Mouse (Mus musculus) heart, adult 11 months (tissue): ENCODE measurements at regions not wholly inside any gene's neighbourhood (a gene's known extent, or its start where the extent isn't known, plus 50 kb on each side); places are given as distances from the start of the nearest gene placed in this dataset.
A peak's percentile ranks its signal among the peaks of the same experiment; 100 is the strongest.

Experiments
- DNase-seq: peaks from one replicate; pipeline ENCODE4 v3.0.0; 2022

DNA sequence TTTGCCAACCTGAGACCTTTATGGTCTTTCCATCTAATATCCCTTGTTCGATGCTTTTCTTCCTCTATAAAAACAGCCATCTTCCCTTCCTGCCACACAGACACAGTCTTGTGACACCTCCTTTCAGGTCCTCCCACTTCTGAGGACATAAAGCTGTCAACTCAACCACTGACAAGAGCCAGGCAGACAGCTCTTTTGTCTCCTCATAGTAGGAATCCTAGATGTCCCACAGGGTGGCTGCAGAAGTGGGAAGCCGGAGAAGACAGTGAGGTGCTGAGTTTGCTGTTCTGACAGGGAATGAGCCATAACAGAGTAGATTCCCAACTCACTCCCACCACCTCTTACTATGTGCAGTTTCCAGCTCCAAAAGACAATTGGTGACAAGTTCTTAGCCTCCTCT lies 358.4 kb downstream of the Pmp22 start:
- peak; percentile 65 for DNase-seq

- peak; percentile 94 for DNase-seq
Observed at GRCm38 (mm10) chr11:63502181-63502580, 373.4 kb downstream of the Pmp22 start.

- DNase-seq = peak; percentile 25
Observed at GRCm38 (mm10) chr11:63507387-63507786, 378.6 kb downstream of the Pmp22 start.

DNA sequence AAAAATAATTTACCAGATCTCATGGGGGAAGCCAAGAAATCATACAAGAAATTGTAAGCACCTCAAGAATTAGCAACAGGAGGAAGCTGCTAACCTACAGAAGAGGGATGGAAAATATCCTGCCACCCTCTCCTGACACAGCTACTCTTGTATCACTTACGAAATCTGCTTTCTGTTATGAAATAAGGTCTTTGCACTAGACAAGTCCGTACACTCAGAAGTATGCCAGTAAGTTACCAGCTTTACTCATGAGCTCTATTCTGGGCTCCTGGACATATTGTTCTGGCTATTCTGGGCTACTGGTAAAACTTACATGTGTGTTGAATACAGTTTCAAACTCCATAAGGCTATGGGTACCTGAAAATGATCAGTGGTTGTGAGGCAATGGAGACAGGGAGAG lies 379.9 kb downstream of the Pmp22 start:
- peak; percentile 5 for DNase-seq

- peak; percentile 58 for DNase-seq
Observed at GRCm38 (mm10) chr11:63510611-63511010, 381.8 kb downstream of the Pmp22 start.

DNA sequence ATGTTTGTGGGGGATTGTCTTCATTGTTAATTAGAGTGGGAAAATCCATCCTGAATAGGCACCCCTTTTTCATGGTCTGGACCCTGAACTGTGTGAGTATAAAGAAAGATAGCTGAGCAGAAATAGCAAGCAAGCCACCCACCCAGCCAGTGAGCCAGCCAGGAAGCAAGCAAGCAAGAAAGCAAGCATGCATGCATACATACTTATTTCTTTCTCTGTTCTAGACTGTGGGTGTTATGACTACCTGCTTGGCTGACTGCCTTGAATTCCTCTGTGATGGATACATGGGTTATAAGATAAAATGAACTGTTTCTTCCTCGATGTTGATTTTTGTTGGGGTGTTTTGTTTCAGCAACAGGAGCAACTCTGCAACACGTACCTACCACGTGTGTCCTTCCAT lies 385.8 kb downstream of the Pmp22 start:
- peak; percentile 19 for DNase-seq

GRCm38 (mm10) chr11:63518847-63519246 lies 390.1 kb downstream of the Pmp22 start:
- peak; percentile 94 for DNase-seq

DNA sequence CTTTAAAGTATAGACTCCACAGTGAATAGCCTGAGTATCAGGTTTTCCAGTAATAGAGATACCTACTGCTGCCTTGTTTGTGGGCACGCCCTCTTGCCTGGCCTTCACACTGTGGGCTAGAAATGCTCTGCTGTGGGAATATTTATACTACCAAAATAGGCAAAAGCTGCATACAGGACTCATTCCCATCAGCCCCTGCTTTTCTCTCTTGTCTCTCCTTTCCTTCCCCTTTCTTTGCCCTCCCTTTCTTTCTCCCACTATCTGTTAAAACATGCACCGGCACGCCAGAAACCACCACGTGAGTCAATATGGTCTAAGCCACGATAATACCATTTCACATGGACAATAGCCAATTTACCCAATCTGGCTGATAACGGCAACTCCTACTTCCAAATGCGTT lies 395.5 kb downstream of the Pmp22 start:
- peak; percentile 64 for DNase-seq

DNA sequence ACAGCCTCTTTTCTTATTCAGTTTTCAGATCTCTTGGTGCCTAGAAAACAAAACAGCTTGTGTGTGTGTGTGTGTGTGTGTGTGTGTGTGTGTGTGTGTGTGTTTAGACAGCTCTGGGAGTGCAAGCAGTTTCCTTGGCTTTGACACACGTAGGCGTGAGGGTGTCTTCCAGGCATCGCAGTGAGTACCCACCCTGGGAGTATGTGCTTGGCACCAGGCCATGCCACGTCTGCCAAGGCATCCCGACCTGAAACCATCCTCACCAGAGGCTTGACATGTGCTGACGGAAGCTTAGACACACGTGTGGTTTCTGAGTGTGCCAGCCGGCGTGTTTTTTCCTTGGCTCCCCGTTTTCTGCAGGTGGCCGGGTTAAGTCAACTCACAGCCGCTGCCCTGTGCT lies 396.6 kb downstream of the Pmp22 start:
- peak; percentile 82 for DNase-seq

DNA sequence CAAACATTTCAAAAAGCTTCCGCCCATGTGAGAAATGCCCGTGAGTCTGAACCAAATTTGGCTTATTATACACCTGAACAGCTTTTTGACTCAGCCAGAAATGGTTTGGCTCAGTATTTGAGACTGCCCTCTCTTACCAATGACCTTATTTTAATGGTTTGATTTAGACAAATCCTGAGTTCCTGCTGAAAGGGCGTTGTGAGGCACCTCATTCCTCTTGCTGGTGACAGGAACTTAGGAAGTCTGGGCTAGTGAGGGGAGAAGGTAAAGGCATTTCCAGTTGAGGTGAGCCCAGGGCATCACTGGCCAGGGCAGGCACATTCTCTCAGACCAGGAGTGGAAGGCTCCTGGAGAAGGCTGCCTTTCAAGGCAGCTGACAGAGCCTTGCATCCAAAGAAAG lies 396.1 kb downstream of the Hs3st3b1 start:
- peak; percentile 31 for DNase-seq

- no peak for DNase-seq
Observed at GRCm38 (mm10) chr11:63532752-63533151, 389.3 kb downstream of the Hs3st3b1 start.

GRCm38 (mm10) chr11:63533555-63534200 lies 388.4 kb downstream of the Hs3st3b1 start:
- peak; percentile 73 for DNase-seq

DNA sequence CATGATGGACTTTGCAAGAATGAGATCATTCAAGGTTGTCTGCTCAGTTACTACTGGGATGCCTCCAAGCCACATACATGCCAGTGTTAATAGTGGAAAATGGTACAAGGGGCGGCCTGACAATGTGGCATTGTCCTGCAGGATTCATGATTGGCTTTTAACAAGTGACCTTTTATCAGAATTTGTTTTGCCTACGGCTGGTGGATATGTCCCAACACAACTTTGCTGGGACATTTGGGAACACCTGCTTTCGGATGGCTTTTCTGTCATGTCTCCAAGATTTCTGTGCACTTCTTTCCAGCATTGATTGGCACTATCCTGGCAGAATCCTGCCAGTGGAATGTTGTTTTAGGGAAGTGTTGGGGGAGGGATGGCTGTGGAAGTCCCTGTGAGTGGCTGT lies 384.4 kb downstream of the Hs3st3b1 start:
- DNase-seq = peak; percentile 67

GRCm38 (mm10) chr11:63543971-63544696 lies 378.0 kb downstream of the Hs3st3b1 start:
- peak; percentile 54 for DNase-seq

GRCm38 (mm10) chr11:63545516-63545915 lies 376.6 kb downstream of the Hs3st3b1 start:
- DNase-seq = peak; percentile 70

GRCm38 (mm10) chr11:63560466-63560865 lies 361.6 kb downstream of the Hs3st3b1 start:
- peak; percentile 50 for DNase-seq

- DNase-seq = peak; percentile 57
Observed at GRCm38 (mm10) chr11:63562696-63563095, 359.4 kb downstream of the Hs3st3b1 start.

- peak; percentile 82 for DNase-seq
Observed at GRCm38 (mm10) chr11:63565471-63566232, 356.4 kb downstream of the Hs3st3b1 start.

DNA sequence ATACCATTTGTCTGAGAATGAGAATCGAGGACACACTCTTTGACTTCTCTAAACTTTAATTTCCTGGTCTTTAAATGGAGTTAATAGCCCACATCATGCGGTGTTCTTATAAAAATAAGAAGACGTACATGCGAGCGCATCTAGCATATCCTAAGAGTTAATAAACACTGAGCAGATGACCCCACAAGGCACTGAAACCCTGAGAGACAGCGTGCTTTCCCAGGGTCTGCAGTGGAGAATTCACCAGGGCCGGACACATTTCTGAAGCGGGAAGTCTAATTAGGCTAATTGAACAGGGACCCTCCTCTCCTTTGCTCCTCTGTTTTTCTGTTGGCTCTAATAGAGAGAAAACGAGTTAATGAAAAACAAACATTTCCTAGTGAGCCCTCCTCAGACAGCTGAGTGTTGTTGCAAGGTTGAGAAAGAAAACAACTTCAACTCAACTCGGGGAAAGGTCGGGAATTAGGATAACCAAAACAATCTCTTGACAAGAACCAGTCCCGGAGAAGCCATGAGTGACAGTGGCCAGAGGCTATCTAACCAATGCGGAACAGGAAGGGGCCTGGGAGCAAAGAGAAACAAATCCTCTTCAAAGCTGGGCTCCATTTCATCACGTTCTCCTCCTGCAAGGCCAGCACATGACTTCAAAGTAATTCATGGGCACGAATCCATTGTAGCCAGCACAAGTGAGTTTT lies 352.2 kb downstream of the Hs3st3b1 start:
- DNase-seq = no peak

GRCm38 (mm10) chr11:63570646-63571045 lies 351.4 kb downstream of the Hs3st3b1 start:
- DNase-seq = no peak

- DNase-seq = no peak
Observed at GRCm38 (mm10) chr11:63573271-63573670, 348.8 kb downstream of the Hs3st3b1 start.

DNA sequence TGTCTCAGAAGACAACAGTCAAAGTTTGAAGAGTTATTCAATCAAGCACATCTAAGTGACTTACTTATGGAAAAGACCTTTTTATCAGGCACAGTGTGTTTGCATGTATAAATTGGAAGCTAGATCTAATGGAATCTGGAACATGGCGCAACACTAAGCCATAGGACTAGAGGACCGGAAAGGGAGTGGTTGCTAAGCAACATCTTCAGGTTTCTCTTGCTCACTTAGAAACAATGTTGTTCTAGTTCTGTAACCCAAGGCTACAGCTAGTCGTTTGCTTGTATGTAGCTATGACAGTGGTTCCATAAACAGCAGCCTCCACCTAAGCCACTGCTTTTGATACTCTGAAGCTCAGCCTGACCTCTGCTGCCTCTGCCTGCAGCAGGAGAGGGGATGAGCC lies 338.8 kb downstream of the Hs3st3b1 start:
- DNase-seq = peak; percentile 13

DNA sequence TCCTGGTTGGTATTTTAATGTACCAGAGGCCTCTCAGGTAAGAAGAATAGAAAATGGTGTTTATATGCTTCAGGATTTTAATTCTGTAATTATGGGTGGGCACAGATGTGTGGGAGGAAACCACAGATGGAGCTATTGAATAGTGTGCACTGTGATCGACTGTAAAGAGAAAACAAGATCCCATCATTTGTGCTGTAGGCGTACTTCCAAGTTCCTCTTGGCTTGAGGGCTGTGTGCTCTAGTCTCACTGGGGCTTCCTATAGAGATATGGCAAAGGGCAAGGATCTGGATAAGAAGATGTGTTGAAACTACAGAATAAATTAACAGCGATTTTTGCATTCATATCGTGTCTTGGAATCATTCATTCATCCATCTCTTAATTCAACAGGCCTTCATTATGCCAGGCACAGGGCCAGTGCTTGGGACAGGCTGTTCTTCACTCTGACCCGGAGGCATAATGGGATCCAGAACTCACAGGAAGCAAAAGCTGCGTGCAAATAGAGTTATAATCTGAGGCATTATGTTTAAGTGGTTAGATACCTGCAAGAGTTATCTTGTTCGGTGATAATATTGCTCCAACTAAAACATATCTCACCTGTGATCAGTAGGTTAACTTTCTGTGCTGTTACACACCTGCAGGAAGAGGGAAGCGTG lies 336.7 kb downstream of the Hs3st3b1 start:
- peak; percentile 70 for DNase-seq
